Mouse (Mus musculus): Measurements from ENCODE around the gene Rdh16f1.
"Not testable (repeated sequence)": the region's sequence is repeated elsewhere in the genome, so short reads cannot be mapped to it uniquely, and the experiment has no call there.

Rdh16f1 gene

DNA sequence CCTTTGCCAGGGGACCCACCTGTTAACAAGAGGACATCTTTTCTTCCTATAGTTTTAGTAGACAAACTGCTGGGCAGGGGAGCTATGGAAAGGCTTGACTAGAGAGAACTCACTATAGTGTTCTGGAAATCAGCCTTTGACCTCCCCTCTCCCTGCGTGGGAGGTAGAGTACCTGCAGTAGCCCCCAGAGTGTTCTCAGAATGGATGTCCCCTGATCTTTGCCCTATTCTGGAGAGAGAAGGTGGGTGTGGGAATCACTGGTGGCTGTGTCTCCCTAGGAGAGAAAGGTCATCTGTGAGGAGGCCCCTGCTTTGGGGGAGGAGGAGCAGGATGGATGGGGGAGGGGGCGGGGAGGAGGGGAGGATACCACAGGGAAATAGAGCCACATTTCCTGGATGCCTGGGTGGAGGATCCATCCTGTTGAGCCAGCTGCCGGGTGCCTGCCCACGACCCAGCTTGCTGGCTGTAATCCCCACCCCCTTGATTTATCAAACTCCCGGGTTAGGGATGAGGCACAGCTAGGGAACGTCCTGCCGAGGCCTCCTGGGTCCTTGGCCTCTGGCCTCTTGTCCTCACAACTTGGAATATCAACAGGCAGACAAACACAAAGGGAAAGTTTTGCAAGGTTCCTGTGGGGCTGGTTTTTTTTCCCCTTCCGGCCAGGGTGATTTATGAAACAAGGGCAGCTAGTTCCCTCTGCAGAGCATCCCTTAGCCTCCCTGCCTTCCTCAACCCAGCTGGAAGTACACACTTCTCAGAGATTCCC is 10.6 kb upstream of the Rdh16f1 start:
- DNase-seq (ENCODE audit: low spot score) = no peak

- no peak for DNase-seq (ENCODE audit: low spot score)
These were observed 9.3 kb upstream of the Rdh16f1 start for GRCm38 (mm10) chr10:127750136-127750777.

DNA sequence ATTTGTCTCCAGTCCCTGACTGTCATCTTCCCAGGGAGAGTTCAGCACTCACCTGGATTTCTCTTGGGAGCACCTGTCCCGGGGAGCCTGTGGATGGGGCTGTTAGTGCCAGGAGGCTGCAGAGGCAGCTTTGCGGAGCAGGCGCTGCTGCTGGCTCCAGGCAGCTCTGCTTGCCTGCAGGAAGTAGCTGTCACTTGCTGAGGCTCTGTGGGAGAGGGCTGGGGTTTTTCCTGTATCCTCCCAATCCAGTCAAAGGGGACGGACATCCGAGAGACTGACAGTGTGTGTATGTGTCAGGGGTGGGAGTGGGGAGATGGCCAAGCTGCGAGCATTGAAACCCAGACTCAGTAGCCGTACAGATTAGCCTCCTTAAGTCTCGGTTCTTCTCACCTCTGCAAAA is 8.0 kb upstream of the Rdh16f1 start, which contains the start of gene Gpr182:
Gpr182 (minus strand) TSS at position 185 of the 400 bp plus-strand sequence.
- no peak for DNase-seq (ENCODE audit: low spot score)

DNA sequence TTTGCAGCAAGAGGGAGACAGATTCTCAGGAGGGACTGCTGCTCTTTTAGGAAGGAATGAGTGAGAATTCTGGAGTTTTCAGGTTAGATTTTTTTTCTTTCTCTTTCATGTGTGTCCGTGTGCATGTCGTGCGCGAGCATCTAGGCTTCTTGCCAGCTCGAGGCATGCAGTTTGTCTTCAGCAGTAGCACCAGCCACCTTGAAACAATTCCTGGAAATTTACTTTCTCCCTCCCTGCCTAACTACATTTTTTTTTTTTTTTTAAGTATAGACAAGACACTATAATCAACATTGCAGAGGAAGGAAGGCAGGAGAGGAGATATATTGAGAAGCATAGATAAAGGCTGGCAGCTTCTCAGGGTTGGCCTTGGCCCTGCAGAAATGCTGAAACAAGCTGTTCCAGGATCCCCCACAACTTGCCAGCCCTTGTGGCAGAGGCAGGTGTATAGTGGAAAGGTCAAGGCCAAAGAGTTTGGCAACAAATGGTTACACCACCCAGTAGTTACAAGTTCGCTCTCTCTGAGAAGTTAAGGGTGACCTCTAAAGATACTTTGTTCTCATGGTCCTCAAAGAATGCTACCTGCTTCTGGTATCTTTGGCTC is 4.9 kb upstream of the Rdh16f1 start:
- DNase-seq (ENCODE audit: low spot score) = no peak

- no peak for DNase-seq (ENCODE audit: low spot score)
These were observed 4.3 kb upstream of the Rdh16f1 start for GRCm38 (mm10) chr10:127755246-127755645.

GRCm38 (mm10) chr10:127755770-127756468 is 3.7 kb upstream of the Rdh16f1 start:
- DNase-seq (ENCODE audit: low spot score) = no peak

DNA sequence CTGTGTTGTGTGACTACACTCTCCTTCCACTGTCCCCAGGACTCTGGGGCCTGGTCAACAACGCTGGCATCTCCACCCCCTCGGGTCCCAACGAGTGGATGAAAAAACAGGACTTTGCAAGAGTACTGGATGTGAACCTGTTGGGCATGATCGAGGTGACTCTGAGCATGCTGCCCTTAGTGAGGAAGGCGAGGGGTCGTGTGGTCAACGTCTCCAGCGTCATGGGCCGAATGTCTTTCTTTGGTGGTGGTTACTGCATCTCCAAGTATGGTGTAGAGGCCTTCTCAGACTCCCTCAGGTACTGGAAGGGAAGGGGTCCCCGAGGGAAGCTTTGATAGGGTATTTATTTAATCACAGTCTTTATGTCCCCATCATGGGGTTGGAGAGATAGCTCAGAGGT is 3.3 kb downstream of the Rdh16f1 start:
- DNase-seq (ENCODE audit: low spot score) = not testable (repeated sequence)

GRCm38 (mm10) chr10:127763914-127764680 is 4.5 kb downstream of the Rdh16f1 start:
- no peak for DNase-seq (ENCODE audit: low spot score)

- DNase-seq (ENCODE audit: low spot score) = no peak
These were observed 7.0 kb downstream of the Rdh16f1 start for GRCm38 (mm10) chr10:127766564-127766963.

GRCm38 (mm10) chr10:127776011-127776410 is 16.4 kb downstream of the Rdh16f1 start, which contains the start of gene Rdh9:
Gene Rdh9 (plus strand): TSS chr10:127776386.
- no peak for DNase-seq (ENCODE audit: low spot score)

DNA sequence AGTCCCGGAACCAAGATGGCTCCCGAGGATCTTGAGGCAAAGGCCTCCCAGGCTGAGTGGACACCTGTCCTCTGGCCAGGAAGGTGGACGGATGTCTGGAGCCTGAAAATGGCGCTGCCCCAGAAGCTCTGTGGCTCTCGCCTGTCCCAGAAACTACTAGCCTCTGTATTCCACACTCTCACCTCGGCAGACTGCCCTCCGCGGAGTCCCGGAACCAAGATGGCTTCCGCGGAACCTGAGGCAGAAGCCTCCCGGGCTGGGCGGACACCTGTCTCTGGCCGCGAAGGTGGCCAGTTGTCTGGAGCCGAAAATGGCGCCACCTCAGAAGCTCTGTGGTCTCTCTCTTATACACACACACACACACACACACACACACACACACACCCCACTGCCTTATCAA is 22.7 kb downstream of the Rdh16f1 start:
- not testable (repeated sequence) for DNase-seq (ENCODE audit: low spot score)

- DNase-seq (ENCODE audit: low spot score) = not testable (repeated sequence)
These were observed 25.8 kb downstream of the Rdh16f1 start for GRCm38 (mm10) chr10:127785411-127785810.

DNA sequence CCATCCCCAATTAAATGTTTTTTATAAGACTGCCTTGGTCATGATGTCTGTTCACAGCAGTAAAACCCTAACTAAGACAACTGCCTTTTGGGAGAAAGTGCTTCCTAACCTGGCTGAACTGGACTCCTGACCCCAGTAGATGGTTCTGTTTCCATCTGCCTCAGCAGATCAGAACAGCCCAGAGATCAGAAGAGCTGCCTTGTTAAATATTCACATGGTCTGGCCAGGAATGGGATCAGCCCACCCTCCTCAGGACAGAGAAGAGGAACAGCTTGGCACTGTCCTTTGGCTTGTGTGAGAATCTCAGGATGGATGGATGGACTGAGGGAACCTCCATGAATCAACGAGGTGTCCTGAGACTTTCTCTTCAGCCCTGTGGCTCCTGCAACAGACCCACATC is 39.7 kb downstream of the Rdh16f1 start:
- DNase-seq (ENCODE audit: low spot score) = no peak

- DNase-seq (ENCODE audit: low spot score) = no peak
These were observed 41.3 kb downstream of the Rdh16f1 start, which contains the start of gene Rdh16 for GRCm38 (mm10) chr10:127800891-127801290. Gene Rdh16 (plus strand): TSS chr10:127801152.

- DNase-seq (ENCODE audit: low spot score) = no peak
These were observed 42.0 kb downstream of the Rdh16f1 start for GRCm38 (mm10) chr10:127801612-127802011.

DNA sequence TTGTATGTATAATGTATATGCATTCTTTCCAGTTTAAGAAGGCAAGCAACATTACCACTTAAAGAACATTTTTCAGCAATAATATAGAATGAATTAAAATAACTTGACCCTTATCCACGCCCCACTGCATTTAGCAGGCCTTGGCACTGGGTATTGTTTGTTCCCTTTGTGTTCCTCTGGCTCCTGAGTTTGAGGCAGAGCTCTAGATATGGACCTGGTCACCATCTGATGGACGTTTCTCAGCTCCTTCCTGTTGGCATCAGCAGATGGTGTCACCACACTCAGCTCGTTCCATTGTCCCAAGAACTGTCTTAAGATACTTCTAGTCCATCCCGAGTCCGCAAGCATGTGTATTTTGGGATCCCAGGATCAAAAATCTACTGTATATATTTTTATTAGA is 42.6 kb downstream of the Rdh16f1 start:
- no peak for DNase-seq (ENCODE audit: low spot score)

GRCm38 (mm10) chr10:127804416-127804815 is 44.8 kb downstream of the Rdh16f1 start:
- no peak for DNase-seq (ENCODE audit: low spot score)

GRCm38 (mm10) chr10:127815888-127816287 is 56.3 kb downstream of the Rdh16f1 start:
- no peak for DNase-seq (ENCODE audit: low spot score)

- not testable (repeated sequence) for DNase-seq (ENCODE audit: low spot score)
These were observed 57.8 kb downstream of the Rdh16f1 start for GRCm38 (mm10) chr10:127817268-127817910.

DNA sequence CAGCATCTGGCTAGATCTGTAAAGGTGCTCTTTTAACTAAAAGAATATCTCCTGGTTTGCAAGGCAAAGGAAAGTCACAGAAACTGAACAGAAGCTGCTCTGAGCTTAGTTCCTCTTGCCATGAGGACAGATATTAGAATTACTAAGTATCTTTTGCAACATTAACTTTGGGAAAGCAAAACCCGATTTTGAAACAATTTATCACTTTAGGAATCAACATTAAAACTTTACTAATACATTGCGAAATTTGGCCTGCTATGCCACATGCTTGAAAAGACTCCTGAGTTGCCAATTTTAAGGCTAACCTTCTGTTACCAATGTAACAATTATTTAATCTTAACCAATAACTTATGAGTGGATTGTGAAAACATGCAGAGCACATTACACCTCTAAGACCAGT is 62.2 kb downstream of the Rdh16f1 start:
- DNase-seq (ENCODE audit: low spot score) = not testable (repeated sequence)

GRCm38 (mm10) chr10:127825386-127825785 is 65.8 kb downstream of the Rdh16f1 start:
- DNase-seq (ENCODE audit: low spot score) = no peak

All from layer of hippocampus, adult 9-10 months (tissue).